Mouse (Mus musculus) myocyte (in vitro differentiated cells): ENCODE results near the gene Cxcr6. TPM values are rescaled to one million over a fixed set of nuclear protein-coding genes. Genes with fewer than 3 reads are reported as not detected.
A peak's percentile ranks its signal among the peaks of the same experiment; 100 is the strongest.

Experiments used
- H3K27me3 ChIP-seq: one replicate; pipeline ENCODE4 v1.6.1; 2011; ENCODE audit not compliant: control insufficient read depth, insufficient read depth, insufficient read length
- H3K36me3 ChIP-seq: one replicate; pipeline ENCODE4 v1.6.1; 2011; ENCODE audit not compliant: control insufficient read depth, insufficient read depth
- H3K4me2 ChIP-seq: one replicate; pipeline ENCODE4 v1.6.1; 2011; ENCODE audit warnings: low read depth, control low read depth
- H3K4me3 ChIP-seq: one replicate; pipeline ENCODE4 v1.5.1; 2011; ENCODE audit warnings: mild to moderate bottlenecking, control low read depth, moderate library complexity
- H3K79me2 ChIP-seq: one replicate; pipeline ENCODE4 v1.6.1; 2011; ENCODE audit not compliant: control insufficient read depth, insufficient read depth
- H3ac ChIP-seq: one replicate; pipeline ENCODE4 v1.6.1; 2011; ENCODE audit not compliant: control insufficient read depth, insufficient read length
- CEBPB ChIP-seq: IDR thresholded peaks from 2 replicates; pipeline ENCODE4 v1.6.1; 2011; ENCODE audit warnings: mild to moderate bottlenecking, moderate library complexity; ENCODE audit not compliant: poor library complexity, insufficient read depth, severe bottlenecking
- E2F4 ChIP-seq: IDR thresholded peaks from one replicate; pipeline ENCODE4 v1.6.1; 2011; ENCODE audit warnings: mild to moderate bottlenecking, control low read depth, moderate library complexity; ENCODE audit not compliant: insufficient read depth
- MAX ChIP-seq: IDR thresholded peaks from one replicate; pipeline ENCODE4 v1.6.1; 2011; ENCODE audit warnings: low read depth, mild to moderate bottlenecking, control low read depth
- MYOD1 ChIP-seq, 3 experiments: IDR thresholded peaks; one replicate each; pipeline ENCODE4 v1.6.1; 2011; ENCODE audit warnings: control low read depth in 2 of 3, low read depth in 2 of 3, mild to moderate bottlenecking in 2 of 3, moderate library complexity in 1 of 3; ENCODE audit not compliant: insufficient read length in 2 of 3, control insufficient read depth in 1 of 3
- MYOG ChIP-seq, 3 experiments: IDR thresholded peaks; one replicate each; pipeline ENCODE4 v1.6.1; 2011; ENCODE audit warnings: control low read depth in 2 of 3, low read depth in 2 of 3, mild to moderate bottlenecking in 2 of 3; ENCODE audit not compliant: insufficient read length in 2 of 3, control insufficient read depth in 1 of 3, insufficient read depth in 1 of 3
- POLR2A ChIP-seq: IDR thresholded peaks from one replicate; pipeline ENCODE4 v1.6.1; 2011; ENCODE audit warnings: low read depth, mild to moderate bottlenecking, control low read depth, moderate library complexity; ENCODE audit not compliant: insufficient read length
- POLR2AphosphoS2 ChIP-seq: IDR thresholded peaks from one replicate; pipeline ENCODE4 v1.6.1; 2011; ENCODE audit warnings: low read depth, control low read depth; ENCODE audit not compliant: insufficient read length
- REST ChIP-seq: IDR thresholded peaks from one replicate; pipeline ENCODE4 v1.6.1; 2011; ENCODE audit warnings: mild to moderate bottlenecking, control low read depth, moderate library complexity; ENCODE audit not compliant: insufficient read depth, insufficient read length
- SRF ChIP-seq: IDR thresholded peaks from one replicate; pipeline ENCODE4 v1.6.1; 2011; ENCODE audit warnings: low read depth; ENCODE audit not compliant: control insufficient read depth, insufficient read length
- TCF12 ChIP-seq: IDR thresholded peaks from one replicate; pipeline ENCODE4 v1.6.1; 2011; ENCODE audit warnings: mild to moderate bottlenecking, control low read depth; ENCODE audit not compliant: poor library complexity, insufficient read depth, severe bottlenecking
- TCF3 ChIP-seq: IDR thresholded peaks from one replicate; pipeline ENCODE4 v1.6.1; 2011; ENCODE audit warnings: low read depth, control low read depth; ENCODE audit not compliant: insufficient read length
- USF1 ChIP-seq: IDR thresholded peaks from one replicate; pipeline ENCODE4 v1.6.1; 2011; ENCODE audit warnings: low read depth, mild to moderate bottlenecking, control low read depth, moderate library complexity
- polyA plus RNA-seq: library from polyadenylated mRNA; unstranded; fragments of >200 nt; fragmentation: generic; extraction: Trizol; gene quantifications from one replicate; pipeline ENCODE4 v1.2.1, GENCODE M21; 2012; ENCODE audit warnings: missing spikeins

The Cxcr6 gene
- polyA plus RNA-seq, 1 experiment = 0.52 TPM

DNA sequence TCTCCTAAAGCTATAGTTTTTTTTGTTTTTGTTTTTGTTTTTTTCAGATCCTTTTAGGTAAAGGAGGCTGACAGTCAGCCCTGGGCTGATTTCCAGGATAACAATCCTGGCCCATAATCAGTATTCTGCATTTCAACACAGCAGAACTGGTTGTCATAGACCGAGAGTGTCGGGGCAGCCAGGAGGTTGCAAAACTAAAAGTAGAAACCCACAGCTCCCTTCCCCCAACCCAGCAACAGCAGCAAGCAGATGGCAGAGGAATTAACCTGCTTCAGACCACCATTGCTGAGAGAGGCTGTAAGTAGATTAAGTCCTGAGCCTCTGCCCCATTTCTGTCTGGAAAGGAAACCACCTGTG lies 44.4 kb downstream of the Cxcr6 start:
- Histone ChIP-seq H3ac (peak overlapping the region; percentile 6), H3K4me3 (peak overlapping the region; percentile 71), H3K36me3 (no peaks in the 10 kb centered on the region), H3K4me2 (peak overlapping the region; percentile 76), H3K27me3 (no peaks in the 10 kb centered on the region), H3K79me2 (peaks cover 23% of the 10 kb centered on the region)
- peak in 1 of 3 experiments; percentile 31 for TF ChIP-seq MYOD1 (IDR thresholded peaks at IDR 0.05; ENCODE audit: control insufficient read depth in 1 of 3, insufficient read length in 2 of 3, low read depth in 2 of 3)
- no peak for TF ChIP-seq SRF
- no peak for TF ChIP-seq POLR2A
- 0 out of 2 replicates have a peak, but pooled peaks have one; percentile 39 for TF ChIP-seq CEBPB

DNA sequence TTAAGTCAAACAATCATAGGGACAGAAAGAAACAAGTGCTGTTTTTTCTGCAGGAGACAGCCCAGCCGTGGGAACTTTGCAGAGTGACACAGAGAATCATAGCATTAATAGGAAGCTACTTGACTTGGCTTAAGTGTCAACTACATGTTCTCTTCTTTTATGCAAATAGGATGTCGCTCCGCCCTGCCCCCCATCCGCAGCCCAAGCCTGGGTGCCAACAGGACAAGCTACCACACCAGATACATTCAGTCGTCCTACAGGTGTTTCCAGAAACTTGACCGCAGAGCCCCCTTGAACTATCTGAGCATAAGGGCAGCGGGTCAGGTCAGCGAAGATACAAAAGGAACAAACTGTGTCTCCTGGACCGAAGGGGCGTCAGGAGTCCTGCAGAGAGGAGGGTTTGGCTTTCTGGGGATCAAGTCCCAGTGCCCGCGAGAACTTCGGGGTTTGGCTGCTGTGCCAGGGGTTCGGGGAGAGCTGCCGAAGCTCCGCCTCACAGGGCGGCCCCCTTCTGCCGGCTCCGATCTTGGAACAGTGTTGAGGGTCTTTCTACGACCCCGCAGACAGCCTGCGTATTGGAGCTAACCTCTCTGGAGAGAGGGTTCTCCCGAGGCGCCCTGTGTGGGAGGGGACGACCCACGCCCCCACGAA lies 44.9 kb downstream of the Cxcr6 start:
- no peak for TF ChIP-seq E2F4
- peak; percentile 41 for TF ChIP-seq POLR2AphosphoS2
- no peak for TF ChIP-seq TCF3
- no peak for TF ChIP-seq MYOD1 (IDR thresholded peaks at IDR 0.05; ENCODE audit: control insufficient read depth in 1 of 3, insufficient read length in 2 of 3, low read depth in 2 of 3)
- TF ChIP-seq SRF = no peak
- H3K4me2 ChIP-seq = peak overlapping the region; percentile 76
- H3K79me2 ChIP-seq = peaks cover 22% of the 10 kb centered on the region
- H3K4me3 ChIP-seq = peak overlapping the region; percentile 71
- peak overlapping the region; percentile 6 for H3ac ChIP-seq
- H3K27me3 ChIP-seq = no peaks in the 10 kb centered on the region
- H3K36me3 ChIP-seq = no peaks in the 10 kb centered on the region

- peak within 1 kb of the TSS; percentile 71 for H3K4me3 ChIP-seq
- H3K79me2 ChIP-seq = peaks cover 16% of the 10 kb centered on the region
- H3K36me3 ChIP-seq = no peaks in the 10 kb centered on the region
- peak within 1 kb of the TSS; percentile 79 for H3K4me2 ChIP-seq
- H3ac ChIP-seq = peak within 1 kb of the TSS; percentile 6
- TF ChIP-seq POLR2A = peak; percentile 56
- no peak for TF ChIP-seq MYOD1 (IDR thresholded peaks at IDR 0.05; ENCODE audit: control insufficient read depth in 1 of 3, insufficient read length in 2 of 3, low read depth in 2 of 3)
- no peak for TF ChIP-seq E2F4
- TF ChIP-seq POLR2AphosphoS2 = peak; percentile 38
- TF ChIP-seq USF1 = no peak
- no peaks in the 10 kb centered on the region for H3K27me3 ChIP-seq
These were observed 45.6 kb downstream of the Cxcr6 start, which contains the start of gene Fyco1 for GRCm38 (mm10) chr9:123851713-123852448. TSS of gene Fyco1 (minus strand) at chr9:123851899.

DNA sequence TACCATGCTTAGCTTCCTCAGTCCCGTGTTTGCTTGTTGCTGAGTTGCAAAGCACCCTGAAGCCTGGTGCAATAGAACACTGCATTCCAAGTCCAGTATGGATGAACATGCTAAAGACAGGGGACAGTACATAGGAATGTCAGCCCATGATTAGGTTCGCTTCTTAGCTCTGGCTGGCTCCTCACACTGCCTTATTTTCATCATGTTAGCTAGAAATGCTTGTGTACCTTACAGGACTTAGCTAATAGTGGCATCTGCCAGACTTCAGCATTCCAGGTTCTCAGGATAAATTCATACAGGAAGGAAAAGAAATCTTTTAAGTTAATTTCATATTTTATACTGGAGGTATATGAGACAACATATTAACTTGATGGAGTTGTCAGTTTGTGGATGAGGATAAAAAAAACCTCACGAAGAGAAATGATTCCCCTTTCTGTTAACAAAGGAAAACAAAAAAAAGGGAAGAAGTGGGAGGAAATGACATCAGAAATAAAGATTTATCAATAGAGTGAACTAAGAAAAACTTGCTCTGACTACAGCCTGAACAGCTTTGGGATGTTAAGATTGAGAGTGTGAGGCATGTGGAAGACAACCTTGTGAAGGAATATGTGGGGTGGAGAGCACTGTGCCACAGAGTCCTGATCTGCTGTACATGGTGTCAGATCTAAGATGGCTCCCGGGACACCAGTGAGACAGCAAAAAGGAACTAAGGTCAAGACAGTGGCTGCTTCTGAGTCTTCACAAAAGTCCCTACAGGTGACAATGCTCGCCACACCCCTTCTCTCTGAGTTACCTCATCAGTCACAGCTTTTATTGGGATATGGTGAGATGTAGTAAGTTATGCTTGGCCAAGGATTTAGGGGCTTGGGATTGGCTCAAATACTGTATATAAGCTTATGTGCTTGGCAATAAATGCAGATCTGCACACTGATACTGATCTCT lies 46.4 kb downstream of the Cxcr6 start:
- Histone ChIP-seq H3ac (no peak overlapping the region), H3K4me2 (peak overlapping the region; percentile 79), H3K79me2 (peaks cover 16% of the 10 kb centered on the region), H3K36me3 (no peaks in the 10 kb centered on the region), H3K27me3 (no peaks in the 10 kb centered on the region), H3K4me3 (peak overlapping the region; percentile 71)
- no peak for TF ChIP-seq TCF3
- no peak for TF ChIP-seq MYOD1 (IDR thresholded peaks at IDR 0.05; ENCODE audit: control insufficient read depth in 1 of 3, insufficient read length in 2 of 3, low read depth in 2 of 3)
- no peak for TF ChIP-seq POLR2AphosphoS2
- TF ChIP-seq USF1 = no peak
- no peak for TF ChIP-seq TCF12
- TF ChIP-seq CEBPB = no peak
- TF ChIP-seq E2F4 = no peak
- no peak for TF ChIP-seq MAX
- no peak for TF ChIP-seq REST
- no peak for TF ChIP-seq SRF
- TF ChIP-seq MYOG (IDR thresholded peaks at IDR 0.05; ENCODE audit: control insufficient read depth in 1 of 3, insufficient read depth in 1 of 3, insufficient read length in 2 of 3, low read depth in 2 of 3) = no peak
- TF ChIP-seq POLR2A = no peak

DNA sequence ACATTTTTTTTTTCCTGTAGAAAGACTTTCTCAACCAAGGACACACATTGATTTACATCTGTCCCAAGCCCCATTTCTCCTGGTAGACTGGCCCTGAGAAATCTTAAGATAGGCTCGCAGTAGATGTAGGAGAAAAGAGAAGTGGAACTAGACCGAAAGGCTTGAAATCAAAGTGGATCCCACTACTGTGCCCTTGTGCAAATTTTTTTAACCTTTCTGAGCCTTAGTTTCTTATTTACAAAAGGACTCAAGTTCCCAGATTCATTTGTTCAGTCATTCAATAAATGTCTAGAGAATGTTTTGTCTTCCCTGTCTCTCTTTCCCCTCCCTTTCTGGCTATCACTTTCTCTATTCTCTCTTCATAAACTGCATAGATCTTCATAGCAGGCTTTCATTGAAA lies 50.6 kb downstream of the Cxcr6 start:
- TF ChIP-seq TCF12 = no peak
- TF ChIP-seq POLR2A = no peak
- TF ChIP-seq REST = no peak
- TF ChIP-seq E2F4 = no peak
- TF ChIP-seq TCF3 = no peak
- TF ChIP-seq MYOD1 (IDR thresholded peaks at IDR 0.05; ENCODE audit: control insufficient read depth in 1 of 3, insufficient read length in 2 of 3, low read depth in 2 of 3) = no peak
- no peak for TF ChIP-seq MYOG (IDR thresholded peaks at IDR 0.05; ENCODE audit: control insufficient read depth in 1 of 3, insufficient read depth in 1 of 3, insufficient read length in 2 of 3, low read depth in 2 of 3)
- TF ChIP-seq MAX = no peak
- TF ChIP-seq USF1 = no peak
- TF ChIP-seq SRF = no peak
- no peak for TF ChIP-seq CEBPB
- TF ChIP-seq POLR2AphosphoS2 = no peak
- Histone ChIP-seq H3ac (no peak overlapping the region), H3K27me3 (no peaks in the 10 kb centered on the region)

More for the DNA sequence above, 50.6 kb downstream of the Cxcr6 start:
- Histone ChIP-seq H3K36me3 (no peaks in the 10 kb centered on the region), H3K4me3 (no peak overlapping the region), H3K4me2 (no peak overlapping the region), H3K79me2 (no peaks in the 10 kb centered on the region)
